Mouse (Mus musculus): ENCODE results near the gene Trio. TPM values are rescaled to one million over a fixed set of nuclear protein-coding genes. Genes with fewer than 3 reads are reported as not detected.
A peak's percentile ranks its signal among the peaks of the same experiment; 100 is the strongest.

The Trio gene
- polyA plus RNA-seq, 1 experiment from 2014 or later, result 25.5 TPM

- Histone ChIP-seq H3K27me3 (ENCODE audit: insufficient read depth, poor library complexity, severe bottlenecking) (no peaks in the 10 kb centered on the region), H3K27ac (peak overlapping the region; percentile 79), H3K36me3 (peaks cover 3% of the 10 kb centered on the region), H3K4me1 (replicated peaks) (peaks cover 78% of the 10 kb centered on the region), H3K4me3 (peak overlapping the region; percentile 41), H3K9me3 (no peaks in the 10 kb centered on the region)
- 15% methylated on average over 21 of the region's 21 CpGs for WGBS
- DNase-seq (ENCODE audit: low spot score), result peak; percentile 76
Observed at GRCm38 (mm10) chr15:27923280-27923986, 102.2 kb downstream of the Trio start.

GRCm38 (mm10) chr15:27920751-27921150, 104.9 kb downstream of the Trio start:
- WGBS, result 71% methylated on average over 3 of the region's 3 CpGs

GRCm38 (mm10) chr15:27919540-27919939, 106.1 kb downstream of the Trio start:
- H3K36me3 ChIP-seq, result peaks cover 20% of the 10 kb centered on the region
- 20% methylated on average over 5 of the region's 5 CpGs for WGBS
- H3K4me1 ChIP-seq (replicated peaks), result peaks cover 47% of the 10 kb centered on the region
- H3K27ac ChIP-seq, result no peak overlapping the region
- no peak overlapping the region for H3K4me3 ChIP-seq
- peak; percentile 52 for DNase-seq (ENCODE audit: low spot score)
- H3K9me3 ChIP-seq, result no peaks in the 10 kb centered on the region
- no peaks in the 10 kb centered on the region for H3K27me3 ChIP-seq (ENCODE audit: insufficient read depth, poor library complexity, severe bottlenecking)

More at GRCm38 (mm10) chr15:27920751-27921150, 104.9 kb downstream of the Trio start:
- Histone ChIP-seq H3K4me1 (replicated peaks) (peaks cover 59% of the 10 kb centered on the region), H3K4me3 (no peak overlapping the region), H3K27ac (no peak overlapping the region), H3K36me3 (peaks cover 18% of the 10 kb centered on the region), H3K9me3 (no peaks in the 10 kb centered on the region), H3K27me3 (ENCODE audit: insufficient read depth, poor library complexity, severe bottlenecking) (no peaks in the 10 kb centered on the region)
- no peak for DNase-seq (ENCODE audit: low spot score)

- DNase-seq (ENCODE audit: low spot score), result no peak
- peaks cover 40% of the 10 kb centered on the region for H3K4me1 ChIP-seq (replicated peaks)
- no peaks in the 10 kb centered on the region for H3K9me3 ChIP-seq
- no peaks in the 10 kb centered on the region for H3K27me3 ChIP-seq (ENCODE audit: insufficient read depth, poor library complexity, severe bottlenecking)
- peaks cover 24% of the 10 kb centered on the region for H3K36me3 ChIP-seq
- H3K4me3 ChIP-seq, result no peak overlapping the region
- 89% methylated on average over 9 of the region's 9 CpGs for WGBS
- no peak overlapping the region for H3K27ac ChIP-seq
Observed at GRCm38 (mm10) chr15:27918798-27919197, 106.8 kb downstream of the Trio start.

- no peak overlapping the region for H3K4me3 ChIP-seq
- no peak for DNase-seq (ENCODE audit: low spot score)
- no peaks in the 10 kb centered on the region for H3K27me3 ChIP-seq (ENCODE audit: insufficient read depth, poor library complexity, severe bottlenecking)
- no peaks in the 10 kb centered on the region for H3K9me3 ChIP-seq
- WGBS, result 67% methylated on average over 4 of the region's 4 CpGs
- peaks cover 37% of the 10 kb centered on the region for H3K36me3 ChIP-seq
- no peak overlapping the region for H3K27ac ChIP-seq
- H3K4me1 ChIP-seq (replicated peaks), result peaks cover 17% of the 10 kb centered on the region
Observed at GRCm38 (mm10) chr15:27916204-27916603, 109.4 kb downstream of the Trio start.

- Histone ChIP-seq H3K4me3 (no peak overlapping the region), H3K36me3 (peaks cover 56% of the 10 kb centered on the region), H3K9me3 (no peaks in the 10 kb centered on the region), H3K27me3 (ENCODE audit: insufficient read depth, poor library complexity, severe bottlenecking) (no peaks in the 10 kb centered on the region), H3K27ac (0 out of 2 replicates have a peak overlapping the region, but pooled peaks have one; percentile 13), H3K4me1 (replicated peaks) (no peaks in the 10 kb centered on the region)
- WGBS, result 69% methylated on average over 3 of the region's 3 CpGs
- no peak for DNase-seq (ENCODE audit: low spot score)
Observed at GRCm38 (mm10) chr15:27913013-27913412, 112.6 kb downstream of the Trio start.

GRCm38 (mm10) chr15:27911196-27911595, 114.5 kb downstream of the Trio start:
- WGBS, result 91% methylated on average over 9 of the region's 9 CpGs
- no peak overlapping the region for H3K4me3 ChIP-seq
- DNase-seq (ENCODE audit: low spot score), result no peak
- H3K27me3 ChIP-seq (ENCODE audit: insufficient read depth, poor library complexity, severe bottlenecking), result no peaks in the 10 kb centered on the region
- no peaks in the 10 kb centered on the region for H3K9me3 ChIP-seq
- H3K4me1 ChIP-seq (replicated peaks), result no peaks in the 10 kb centered on the region; the same call in 1 of the 2 replicates
- no peak overlapping the region for H3K27ac ChIP-seq
- peaks cover 44% of the 10 kb centered on the region for H3K36me3 ChIP-seq

- Histone ChIP-seq H3K36me3 (peaks cover 47% of the 10 kb centered on the region), H3K27ac (no peak overlapping the region), H3K4me1 (replicated peaks) (no peaks in the 10 kb centered on the region; the same call in 1 of the 2 replicates), H3K4me3 (no peak overlapping the region), H3K9me3 (no peaks in the 10 kb centered on the region), H3K27me3 (ENCODE audit: insufficient read depth, poor library complexity, severe bottlenecking) (no peaks in the 10 kb centered on the region)
- DNase-seq (ENCODE audit: low spot score), result no peak
- 90% methylated on average over 7 of the region's 7 CpGs for WGBS
Observed at GRCm38 (mm10) chr15:27910179-27910578, 115.5 kb downstream of the Trio start.

GRCm38 (mm10) chr15:27907649-27908048, 118.0 kb downstream of the Trio start:
- Histone ChIP-seq H3K27me3 (ENCODE audit: insufficient read depth, poor library complexity, severe bottlenecking) (no peaks in the 10 kb centered on the region), H3K4me3 (no peak overlapping the region), H3K36me3 (peaks cover 50% of the 10 kb centered on the region), H3K27ac (no peak overlapping the region), H3K9me3 (no peaks in the 10 kb centered on the region), H3K4me1 (replicated peaks) (peaks cover under 1% of the 10 kb centered on the region)
- DNase-seq (ENCODE audit: low spot score), result no peak
- WGBS, result 80% methylated on average over 5 of the region's 5 CpGs

- Histone ChIP-seq H3K36me3 (peaks cover 45% of the 10 kb centered on the region), H3K9me3 (no peaks in the 10 kb centered on the region), H3K4me1 (replicated peaks) (peaks cover 8% of the 10 kb centered on the region), H3K4me3 (no peak overlapping the region), H3K27ac (no peak overlapping the region), H3K27me3 (ENCODE audit: insufficient read depth, poor library complexity, severe bottlenecking) (no peaks in the 10 kb centered on the region)
- no peak for DNase-seq (ENCODE audit: low spot score)
- WGBS, result 88% methylated on average over 4 of the region's 4 CpGs
Observed at GRCm38 (mm10) chr15:27906409-27906808, 119.2 kb downstream of the Trio start.

- H3K27me3 ChIP-seq (ENCODE audit: insufficient read depth, poor library complexity, severe bottlenecking), result no peaks in the 10 kb centered on the region
- H3K4me1 ChIP-seq (replicated peaks), result peaks cover 8% of the 10 kb centered on the region
- no peaks in the 10 kb centered on the region for H3K9me3 ChIP-seq
- no peak overlapping the region for H3K4me3 ChIP-seq
- peak; percentile 56 for DNase-seq (ENCODE audit: low spot score)
- peaks cover 49% of the 10 kb centered on the region for H3K36me3 ChIP-seq
- no peak overlapping the region for H3K27ac ChIP-seq
- 72% methylated on average over 6 of the region's 6 CpGs for WGBS
Observed at GRCm38 (mm10) chr15:27905341-27905740, 120.3 kb downstream of the Trio start.

GRCm38 (mm10) chr15:27904346-27905005, 121.2 kb downstream of the Trio start:
- Histone ChIP-seq H3K4me3 (no peak overlapping the region), H3K27ac (no peak overlapping the region), H3K4me1 (replicated peaks) (peaks cover 8% of the 10 kb centered on the region), H3K9me3 (no peaks in the 10 kb centered on the region), H3K36me3 (peaks cover 49% of the 10 kb centered on the region), H3K27me3 (ENCODE audit: insufficient read depth, poor library complexity, severe bottlenecking) (no peaks in the 10 kb centered on the region)
- no peak for DNase-seq (ENCODE audit: low spot score)
- WGBS, result 86% methylated on average over 16 of the region's 16 CpGs

GRCm38 (mm10) chr15:27901200-27901599, 124.4 kb downstream of the Trio start:
- Histone ChIP-seq H3K27me3 (ENCODE audit: insufficient read depth, poor library complexity, severe bottlenecking) (no peaks in the 10 kb centered on the region), H3K4me1 (replicated peaks) (peaks cover 8% of the 10 kb centered on the region), H3K36me3 (peaks cover 70% of the 10 kb centered on the region), H3K27ac (0 out of 2 replicates have a peak overlapping the region, but pooled peaks have one; percentile 40), H3K4me3 (no peak overlapping the region), H3K9me3 (no peaks in the 10 kb centered on the region)
- no peak for DNase-seq (ENCODE audit: low spot score)
- 93% methylated on average over 15 of the region's 15 CpGs for WGBS

All from hindbrain, embryonic 10.5 days (tissue).